Mouse (Mus musculus): ENCODE measurements around the gene Enah. TPM values are rescaled to one million over a fixed set of nuclear protein-coding genes. Genes with fewer than 3 reads are reported as not detected.

Enah gene
- polyA plus RNA-seq, 1 experiment from 2014 or later: 0.36 TPM

DNA sequence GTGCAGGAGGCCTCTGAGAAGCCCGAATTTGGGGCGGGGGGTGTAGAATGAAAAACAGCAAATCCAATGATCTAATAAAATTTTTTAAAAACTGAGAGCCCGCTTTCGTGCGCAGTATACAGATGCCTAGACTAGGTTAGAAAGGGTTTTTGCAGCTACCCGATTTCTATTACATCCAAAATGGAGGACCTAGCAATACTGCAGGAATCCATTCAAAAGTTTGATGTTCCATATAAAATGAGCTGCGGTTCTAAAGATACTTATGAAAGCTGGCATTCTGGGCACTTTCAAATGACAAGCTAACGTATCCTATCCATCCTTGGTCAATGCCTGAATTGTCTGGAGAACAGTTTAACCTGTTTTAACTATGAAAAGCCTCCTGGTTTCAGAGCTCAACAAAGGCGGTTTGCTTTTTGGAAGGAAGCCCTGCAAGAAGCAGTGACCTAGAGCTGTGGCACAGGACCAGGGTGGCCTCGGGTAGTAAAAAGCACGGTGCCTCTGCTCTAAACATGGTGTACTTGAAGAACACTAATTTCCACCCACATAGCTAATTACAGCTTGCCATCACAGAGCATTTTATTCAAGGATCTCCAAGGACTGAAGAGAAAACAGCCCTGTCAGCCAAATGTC, 1.2 kb upstream of the Enah start:
- H3K4me1 ChIP-seq (ENCODE audit: insufficient read depth): no peaks in the 10 kb centered on the region
- peak overlapping the region; percentile 50; the same call in 1 of the 2 replicates for H3K4me3 ChIP-seq (ENCODE audit: low read depth, low read length)
- TF ChIP-seq EP300 (IDR thresholded peaks at IDR 0.05; ENCODE audit: low read depth) (no peak), CTCF (IDR thresholded peaks at IDR 0.05; ENCODE audit: low read depth) (no peak)
- WGBS (ENCODE audit: insufficient replicate concordance): 35% methylated on average over 11 of the region's 11 CpGs
- ATAC-seq (no peak), DNase-seq (no peak)
- no peaks in the 10 kb centered on the region for H3K36me3 ChIP-seq (replicated peaks; ENCODE audit: insufficient read depth, low read length)
- H3K27ac ChIP-seq (ENCODE audit: low read depth): no peak overlapping the region
- H3K9ac ChIP-seq (replicated peaks): no peak overlapping the region
- H3K27me3 ChIP-seq (ENCODE audit: insufficient read depth, low read length): peaks cover 45% of the 10 kb centered on the region
- no peaks in the 10 kb centered on the region for H3K9me3 ChIP-seq (ENCODE audit: low read length)
- no peak overlapping the region for H3K4me2 ChIP-seq (ENCODE audit: low read depth, low read length)

- no peak overlapping the region for H3K27ac ChIP-seq (ENCODE audit: low read depth)
- peaks cover 45% of the 10 kb centered on the region for H3K27me3 ChIP-seq (ENCODE audit: insufficient read depth, low read length)
- 4% methylated on average over 16 of the region's 104 CpGs for WGBS (ENCODE audit: insufficient replicate concordance)
- no peaks in the 10 kb centered on the region for H3K9me3 ChIP-seq (ENCODE audit: low read length)
- H3K9ac ChIP-seq (replicated peaks): peak overlapping the region; percentile 14
- no peaks in the 10 kb centered on the region for H3K4me1 ChIP-seq (ENCODE audit: insufficient read depth)
- TF ChIP-seq EP300 (IDR thresholded peaks at IDR 0.05; ENCODE audit: low read depth) (no peak), CTCF (IDR thresholded peaks at IDR 0.05; ENCODE audit: low read depth) (no peak)
- peak; percentile 47; the same call in 1 of the 2 replicates for ATAC-seq
- peak overlapping the region; percentile 76 for H3K4me2 ChIP-seq (ENCODE audit: low read depth, low read length)
- no peaks in the 10 kb centered on the region for H3K36me3 ChIP-seq (replicated peaks; ENCODE audit: insufficient read depth, low read length)
- DNase-seq: peak; percentile 41
- peak overlapping the region; percentile 50 for H3K4me3 ChIP-seq (ENCODE audit: low read depth, low read length)
Measured at GRCm38 (mm10) chr1:182019266-182019925, 394 bp downstream of the Enah start.

DNA sequence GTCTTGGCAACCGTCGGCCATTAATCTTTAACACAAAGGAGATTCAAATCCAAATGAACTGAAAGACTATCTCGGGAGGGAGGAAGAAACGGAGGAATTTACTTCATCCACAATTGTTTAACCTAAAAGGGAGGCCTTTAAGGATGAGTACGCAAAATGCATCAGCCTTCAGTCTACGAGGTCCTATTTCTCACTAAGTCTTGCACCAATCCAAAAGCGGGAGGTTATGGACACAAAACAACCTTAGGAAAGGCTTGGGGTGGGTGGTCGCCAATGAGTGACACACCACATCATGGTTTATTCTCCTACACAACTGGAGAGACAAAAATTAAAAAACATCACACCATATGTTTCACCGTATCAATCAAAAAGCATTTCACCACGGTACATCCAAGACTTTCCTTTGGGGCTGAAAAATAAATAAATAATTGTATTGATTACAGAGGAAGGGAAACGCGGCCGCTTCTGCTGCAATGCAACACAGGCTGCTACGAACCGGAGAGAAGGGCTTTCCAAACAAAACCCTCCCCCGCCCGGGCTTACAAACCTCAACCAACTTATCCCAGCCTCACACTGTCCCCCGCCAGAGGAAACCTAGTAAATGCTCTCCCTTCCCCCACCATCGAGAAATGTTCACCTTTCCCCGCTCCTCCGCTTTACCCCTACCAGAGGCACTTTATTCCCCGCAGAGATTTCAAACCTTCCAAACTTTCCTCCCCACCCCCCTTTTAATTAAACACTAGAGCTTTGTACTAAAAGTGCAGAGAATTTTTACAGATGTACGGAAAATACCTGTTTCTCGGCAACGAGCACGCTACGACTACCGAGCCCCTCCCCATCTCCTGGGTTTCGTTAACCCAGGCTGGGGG, 1.2 kb downstream of the Enah start:
- DNase-seq (peak; percentile 26), ATAC-seq (no peak; the same call in 1 of the 2 replicates)
- H3K4me2 ChIP-seq (ENCODE audit: low read depth, low read length): peak overlapping the region; percentile 76
- no peaks in the 10 kb centered on the region for H3K36me3 ChIP-seq (replicated peaks; ENCODE audit: insufficient read depth, low read length)
- WGBS (ENCODE audit: insufficient replicate concordance): 4% methylated on average over 29 of the region's 29 CpGs
- peaks cover 45% of the 10 kb centered on the region for H3K27me3 ChIP-seq (ENCODE audit: insufficient read depth, low read length)
- peak overlapping the region; percentile 14; the same call in 1 of the 2 replicates for H3K9ac ChIP-seq (replicated peaks)
- no peaks in the 10 kb centered on the region for H3K4me1 ChIP-seq (ENCODE audit: insufficient read depth)
- no peaks in the 10 kb centered on the region for H3K9me3 ChIP-seq (ENCODE audit: low read length)
- TF ChIP-seq EP300 (IDR thresholded peaks at IDR 0.05; ENCODE audit: low read depth) (no peak), CTCF (IDR thresholded peaks at IDR 0.05; ENCODE audit: low read depth) (no peak)
- H3K4me3 ChIP-seq (ENCODE audit: low read depth, low read length): peak overlapping the region; percentile 50
- no peak overlapping the region for H3K27ac ChIP-seq (ENCODE audit: low read depth)

DNA sequence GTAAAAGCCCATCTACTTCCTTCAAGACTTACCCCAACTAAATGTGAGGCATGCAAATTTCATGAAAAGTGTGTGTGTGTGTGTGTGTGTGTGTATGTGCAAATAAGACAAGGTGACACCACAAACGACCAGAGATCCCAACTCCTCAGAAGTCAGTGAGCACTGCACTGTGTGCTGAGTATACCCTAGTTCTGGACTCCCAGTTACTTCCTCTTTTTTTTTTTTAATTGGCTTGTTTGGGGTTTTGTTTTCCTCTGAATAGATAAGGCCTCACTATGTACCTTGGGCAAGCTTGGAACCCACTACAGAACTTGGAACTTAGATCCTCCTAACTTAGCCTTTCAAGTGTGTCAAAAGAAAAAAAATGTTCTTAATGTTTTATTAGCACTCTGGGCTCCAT, 14.0 kb downstream of the Enah start:
- H3K36me3 ChIP-seq (replicated peaks; ENCODE audit: insufficient read depth, low read length): no peaks in the 10 kb centered on the region
- H3K27me3 ChIP-seq (ENCODE audit: insufficient read depth, low read length): no peaks in the 10 kb centered on the region
- no peak overlapping the region for H3K4me2 ChIP-seq (ENCODE audit: low read depth, low read length)
- H3K27ac ChIP-seq (ENCODE audit: low read depth): no peak overlapping the region
- ATAC-seq: no peak
- H3K4me1 ChIP-seq (ENCODE audit: insufficient read depth): no peaks in the 10 kb centered on the region
- 19% methylated on average over 1 of the region's 1 CpGs for WGBS (ENCODE audit: insufficient replicate concordance)
- no peaks in the 10 kb centered on the region for H3K9me3 ChIP-seq (ENCODE audit: low read length)
- H3K4me3 ChIP-seq (ENCODE audit: low read depth, low read length): no peak overlapping the region
- DNase-seq: no peak
- H3K9ac ChIP-seq (replicated peaks): no peak overlapping the region
- TF ChIP-seq EP300 (IDR thresholded peaks at IDR 0.05; ENCODE audit: low read depth) (no peak), CTCF (IDR thresholded peaks at IDR 0.05; ENCODE audit: low read depth) (no peak)

- ATAC-seq (no peak), DNase-seq (no peak)
- Histone ChIP-seq H3K9me3 (ENCODE audit: low read length) (no peaks in the 10 kb centered on the region), H3K4me2 (ENCODE audit: low read depth, low read length) (no peak overlapping the region), H3K36me3 (replicated peaks; ENCODE audit: insufficient read depth, low read length) (no peaks in the 10 kb centered on the region), H3K4me1 (ENCODE audit: insufficient read depth) (no peaks in the 10 kb centered on the region), H3K4me3 (ENCODE audit: low read depth, low read length) (no peak overlapping the region), H3K27ac (ENCODE audit: low read depth) (no peak overlapping the region), H3K9ac (replicated peaks) (no peak overlapping the region), H3K27me3 (ENCODE audit: insufficient read depth, low read length) (no peaks in the 10 kb centered on the region)
- no peak for TF ChIP-seq EP300 (IDR thresholded peaks at IDR 0.05; ENCODE audit: low read depth)
- no peak for TF ChIP-seq CTCF (IDR thresholded peaks at IDR 0.05; ENCODE audit: low read depth)
- 86% methylated on average over 4 of the region's 4 CpGs for WGBS (ENCODE audit: insufficient replicate concordance)
Measured at GRCm38 (mm10) chr1:181998673-181999072, 21.1 kb downstream of the Enah start.

- no peak for TF ChIP-seq EP300 (IDR thresholded peaks at IDR 0.05; ENCODE audit: low read depth)
- no peak for TF ChIP-seq CTCF (IDR thresholded peaks at IDR 0.05; ENCODE audit: low read depth)
Measured at GRCm38 (mm10) chr1:181997791-181998190, 22.0 kb downstream of the Enah start.

More at GRCm38 (mm10) chr1:181997791-181998190, 22.0 kb downstream of the Enah start:
- no peaks in the 10 kb centered on the region for H3K36me3 ChIP-seq (replicated peaks; ENCODE audit: insufficient read depth, low read length)
- no peak for ATAC-seq
- H3K4me3 ChIP-seq (ENCODE audit: low read depth, low read length): no peak overlapping the region
- WGBS (ENCODE audit: insufficient replicate concordance): 69% methylated on average over 3 of the region's 3 CpGs
- no peak for DNase-seq
- no peaks in the 10 kb centered on the region for H3K27me3 ChIP-seq (ENCODE audit: insufficient read depth, low read length)
- H3K9ac ChIP-seq (replicated peaks): no peak overlapping the region
- no peak overlapping the region for H3K27ac ChIP-seq (ENCODE audit: low read depth)
- H3K4me2 ChIP-seq (ENCODE audit: low read depth, low read length): no peak overlapping the region
- H3K9me3 ChIP-seq (ENCODE audit: low read length): no peaks in the 10 kb centered on the region
- no peaks in the 10 kb centered on the region for H3K4me1 ChIP-seq (ENCODE audit: insufficient read depth)
